Mouse (Mus musculus): ENCODE results near the gene Mest. TPM values are rescaled to one million over a fixed set of nuclear protein-coding genes. Genes with fewer than 3 reads are reported as not detected.

Gene Mest
- total RNA-seq, 2 experiments from 2014 or later: 0.12 TPM; not detected in 1

GRCm38 (mm10) chr6:30737548-30738463 is 14.5 kb downstream of the Mest start:
- peak; percentile 10 for ATAC-seq (replicated peaks; ENCODE audit: poor library complexity)

GRCm38 (mm10) chr6:30738464-30739006 is 15.2 kb downstream of the Mest start:
- ATAC-seq (replicated peaks; ENCODE audit: poor library complexity): no peak

- ATAC-seq (replicated peaks; ENCODE audit: poor library complexity): no peak
These were observed 15.9 kb downstream of the Mest start for GRCm38 (mm10) chr6:30739177-30739747.

GRCm38 (mm10) chr6:30744846-30745245 is 21.5 kb downstream of the Mest start:
- ATAC-seq (replicated peaks; ENCODE audit: poor library complexity): no peak

- no peak for ATAC-seq (replicated peaks; ENCODE audit: poor library complexity)
These were observed 22.2 kb downstream of the Mest start for GRCm38 (mm10) chr6:30745591-30745990.

GRCm38 (mm10) chr6:30747631-30748357 is 24.4 kb downstream of the Mest start:
- no peak for ATAC-seq (replicated peaks; ENCODE audit: poor library complexity)

- no peak for ATAC-seq (replicated peaks; ENCODE audit: poor library complexity)
These were observed 25.1 kb downstream of the Mest start for GRCm38 (mm10) chr6:30748358-30748910.

- no peak for ATAC-seq (replicated peaks; ENCODE audit: poor library complexity)
These were observed 25.8 kb downstream of the Mest start for GRCm38 (mm10) chr6:30749042-30749689.

- no peak for ATAC-seq (replicated peaks; ENCODE audit: poor library complexity)
These were observed 26.5 kb downstream of the Mest start for GRCm38 (mm10) chr6:30749892-30750291.

- no peak for ATAC-seq (replicated peaks; ENCODE audit: poor library complexity)
These were observed 27.1 kb downstream of the Mest start for GRCm38 (mm10) chr6:30750482-30750881.

GRCm38 (mm10) chr6:30751209-30751608 is 27.9 kb downstream of the Mest start:
- no peak for ATAC-seq (replicated peaks; ENCODE audit: poor library complexity)

Other genes with a start within 250 kb of the Mest start
- 46.5 and 62.6 TPM in 2 replicates for gene Tmem209, start 213.8 kb upstream of the Mest start, total RNA-seq (2015)
- gene Tmem209, start 213.8 kb upstream of the Mest start, total RNA-seq (2017): 29.4 and 31.7 TPM in 2 replicates
- not detected in 2 replicates for gene Ssmem1, start 213.7 kb upstream of the Mest start, total RNA-seq (2015)
- not detected in 2 replicates for gene Ssmem1, start 213.7 kb upstream of the Mest start, total RNA-seq (2017)
- gene Cpa2, start 182.0 kb upstream of the Mest start, total RNA-seq (2015): 1.3 TPM in 1 of 2 replicates, not detected in the other
- gene Cpa2, start 182.0 kb upstream of the Mest start, total RNA-seq (2017): not detected in 2 replicates
- not detected in 2 replicates for gene Cpa4, start 155.2 kb upstream of the Mest start, total RNA-seq (2015)
- not detected in 2 replicates for gene Cpa4, start 155.2 kb upstream of the Mest start, total RNA-seq (2017)
- not detected in 2 replicates for gene Cpa5, start 112.5 kb upstream of the Mest start, total RNA-seq (2015)
- gene Cpa5, start 112.5 kb upstream of the Mest start, total RNA-seq (2017): not detected in 2 replicates
- gene Cpa1, start 84.3 kb upstream of the Mest start, total RNA-seq (2015): not detected in 2 replicates
- gene Cpa1, start 84.3 kb upstream of the Mest start, total RNA-seq (2017): not detected in 2 replicates
- 7.5 and 10.2 TPM in 2 replicates for gene Cep41, start 29.8 kb upstream of the Mest start, total RNA-seq (2015)
- gene Cep41, start 29.8 kb upstream of the Mest start, total RNA-seq (2017): 5.2 and 8.4 TPM in 2 replicates
- gene Copg2, start 173.2 kb downstream of the Mest start, total RNA-seq (2015): 20.3 and 30.3 TPM in 2 replicates
- 43.0 and 43.3 TPM in 2 replicates for gene Copg2, start 173.2 kb downstream of the Mest start, total RNA-seq (2017)
- gene Tsga13, start 192.0 kb downstream of the Mest start, total RNA-seq (2015): 0.42 TPM in 1 of 2 replicates, not detected in the other
- gene Tsga13, start 192.0 kb downstream of the Mest start, total RNA-seq (2017): not detected in 2 replicates
- not detected in 2 replicates for gene Klf14, start 235.5 kb downstream of the Mest start, total RNA-seq (2015)
- 0.04 TPM in 1 of 2 replicates, not detected in the other for gene Klf14, start 235.5 kb downstream of the Mest start, total RNA-seq (2017)

Measured in megakaryocyte progenitor cell, adult 5-6 weeks (primary cell).